Mouse (Mus musculus): ENCODE data around the gene Rpl10. TPM values are rescaled to one million over a fixed set of nuclear protein-coding genes. Genes with fewer than 3 reads are reported as not detected.

Rpl10 gene
- 1,229 to 1,534 TPM (median 1,358 TPM) in 3 replicates for total RNA-seq (2017)

DNA sequence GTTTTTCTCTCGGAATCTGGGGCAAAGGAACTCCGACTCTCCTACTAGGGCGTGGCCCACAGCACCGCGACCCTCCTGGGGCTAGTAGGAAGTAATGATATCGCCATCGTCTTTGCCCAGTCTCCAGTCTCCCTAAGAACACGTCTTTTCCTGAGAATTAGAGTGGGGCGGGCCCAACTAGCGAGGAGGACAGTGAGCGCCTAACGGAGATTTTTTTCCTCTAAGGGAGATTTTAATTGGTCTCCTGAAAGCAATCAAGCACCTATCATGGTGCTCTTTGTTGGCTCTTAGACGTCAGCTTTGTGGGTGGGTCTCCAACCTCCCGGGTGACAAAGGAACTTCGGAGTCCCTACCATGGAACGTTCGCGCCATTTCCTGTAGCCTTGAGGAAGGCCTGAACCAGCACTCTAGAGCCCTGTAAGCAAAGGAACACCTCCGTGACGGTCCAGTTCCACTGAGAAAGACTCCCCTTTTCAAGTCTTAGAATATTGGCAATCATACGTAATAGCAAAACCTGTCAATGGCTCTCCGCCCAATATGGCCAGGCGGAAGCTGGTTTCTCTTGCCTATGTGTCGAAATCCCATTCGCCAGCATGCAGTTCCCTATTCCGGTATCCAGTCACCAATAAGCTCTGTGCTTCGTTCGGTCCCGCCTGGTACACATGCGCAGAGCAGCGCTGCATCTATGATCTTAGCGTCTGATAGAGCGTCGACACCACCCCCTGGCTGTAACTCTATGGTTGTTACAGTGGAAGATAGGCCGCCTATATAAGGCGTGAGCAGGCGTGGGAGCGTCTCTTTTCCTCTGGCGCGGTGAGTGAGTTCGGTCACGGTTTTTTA lies at the start of gene Rpl10:
Rpl10 (plus strand) TSS at position 751 of the 840 bp plus-strand sequence.
- peak; percentile 92 for ATAC-seq (replicated peaks; ENCODE audit: insufficient number of reproducible peaks, low FRiP score, low TSS enrichment, poor library complexity, severe bottlenecking)

- ATAC-seq (replicated peaks; ENCODE audit: insufficient number of reproducible peaks, low FRiP score, low TSS enrichment, poor library complexity, severe bottlenecking), result no peak
These were observed 40.6 kb upstream of the Rpl10 start for GRCm38 (mm10) chrX:74230038-74230437.

- no peak for ATAC-seq (replicated peaks; ENCODE audit: insufficient number of reproducible peaks, low FRiP score, low TSS enrichment, poor library complexity, severe bottlenecking)
These were observed 37.4 kb upstream of the Rpl10 start for GRCm38 (mm10) chrX:74233196-74233595.

DNA sequence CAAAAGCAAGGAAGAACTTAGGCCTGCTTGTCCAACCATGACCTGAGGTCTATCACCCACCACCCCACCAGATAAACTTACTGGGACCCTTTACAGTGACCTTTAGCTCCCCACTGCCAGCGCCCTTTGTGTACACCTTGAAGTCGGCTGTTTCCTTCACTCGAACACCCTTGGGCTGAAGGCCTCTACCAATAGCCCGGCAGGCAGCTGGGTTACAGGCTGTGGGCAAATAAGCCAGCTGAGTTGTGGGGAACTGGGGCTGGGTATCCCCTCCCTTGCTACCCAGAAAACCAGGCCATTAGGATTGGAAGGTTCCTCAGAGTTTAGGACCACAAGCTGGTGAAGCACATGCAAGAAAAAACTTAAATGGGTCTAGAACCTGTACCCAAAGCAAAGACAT lies 30.3 kb upstream of the Rpl10 start:
- no peak for ATAC-seq (replicated peaks; ENCODE audit: insufficient number of reproducible peaks, low FRiP score, low TSS enrichment, poor library complexity, severe bottlenecking)

GRCm38 (mm10) chrX:74243396-74243795 lies 27.2 kb upstream of the Rpl10 start:
- ATAC-seq (replicated peaks; ENCODE audit: insufficient number of reproducible peaks, low FRiP score, low TSS enrichment, poor library complexity, severe bottlenecking), result peak; percentile 26; the same call in 1 of the 2 replicates

DNA sequence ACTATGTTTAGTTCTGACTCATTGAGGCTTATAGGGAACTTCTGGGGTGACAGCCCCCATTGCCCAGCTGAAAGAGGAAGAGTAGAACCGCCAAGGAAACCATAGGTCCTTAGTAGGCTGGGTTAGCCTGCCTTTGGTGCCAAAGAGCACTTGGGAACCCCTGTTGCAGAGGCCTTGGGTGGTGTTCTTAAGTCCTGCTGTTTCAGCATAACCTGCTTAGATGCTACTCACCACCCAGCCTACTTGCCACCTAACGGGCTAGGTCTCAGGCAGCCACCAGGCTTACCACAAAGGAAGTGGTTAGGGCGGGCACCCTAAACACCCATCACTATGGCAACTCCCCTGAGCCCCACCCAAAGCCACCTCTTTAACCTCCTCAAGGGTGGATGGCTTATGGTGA lies 26.8 kb upstream of the Rpl10 start:
- ATAC-seq (replicated peaks; ENCODE audit: insufficient number of reproducible peaks, low FRiP score, low TSS enrichment, poor library complexity, severe bottlenecking), result peak; percentile 56

DNA sequence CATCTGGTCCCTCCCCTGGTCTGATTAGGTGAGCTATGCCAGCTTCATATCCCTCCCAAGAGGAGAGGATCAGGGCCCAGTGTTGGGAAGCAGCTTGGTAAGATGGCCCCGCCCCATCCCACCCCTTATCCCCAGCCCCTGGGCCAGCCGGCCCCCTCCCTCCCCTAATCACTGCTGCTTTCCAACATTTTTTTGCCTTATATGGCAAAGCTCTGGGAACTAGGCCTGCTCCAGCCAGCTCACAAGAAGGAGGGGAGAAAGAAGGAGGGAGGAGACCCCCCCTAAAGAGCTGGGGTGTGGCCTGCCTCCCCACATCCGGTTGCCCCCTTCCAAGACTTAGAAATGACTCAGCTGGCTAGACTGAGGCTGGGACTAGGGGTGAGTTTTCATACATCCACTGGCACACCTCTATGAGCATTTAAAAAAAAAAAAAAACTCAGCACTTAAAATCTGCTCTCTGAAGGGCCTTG lies 26.0 kb upstream of the Rpl10 start:
- no peak for ATAC-seq (replicated peaks; ENCODE audit: insufficient number of reproducible peaks, low FRiP score, low TSS enrichment, poor library complexity, severe bottlenecking)

DNA sequence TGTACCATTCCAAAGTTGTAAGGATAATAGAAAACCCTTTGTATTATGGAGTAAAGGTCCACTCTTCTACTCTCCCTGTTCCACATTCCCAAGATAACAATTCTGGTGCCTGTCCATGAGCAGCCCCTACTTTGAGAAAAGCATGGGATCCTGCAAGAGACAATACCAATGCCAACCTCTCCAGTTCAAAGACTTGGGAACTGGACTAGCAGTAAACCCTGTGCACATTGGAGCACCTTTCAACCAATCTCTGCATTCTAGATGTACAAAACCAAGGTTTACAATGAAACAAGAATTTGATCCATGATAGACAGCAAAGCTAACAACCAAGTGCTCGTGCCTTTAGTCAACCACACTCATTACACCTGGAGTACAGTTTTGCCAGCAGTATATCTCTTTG lies 25.5 kb upstream of the Rpl10 start:
- no peak for ATAC-seq (replicated peaks; ENCODE audit: insufficient number of reproducible peaks, low FRiP score, low TSS enrichment, poor library complexity, severe bottlenecking)

GRCm38 (mm10) chrX:74245687-74246086 lies 24.9 kb upstream of the Rpl10 start:
- ATAC-seq (replicated peaks; ENCODE audit: insufficient number of reproducible peaks, low FRiP score, low TSS enrichment, poor library complexity, severe bottlenecking), result no peak

DNA sequence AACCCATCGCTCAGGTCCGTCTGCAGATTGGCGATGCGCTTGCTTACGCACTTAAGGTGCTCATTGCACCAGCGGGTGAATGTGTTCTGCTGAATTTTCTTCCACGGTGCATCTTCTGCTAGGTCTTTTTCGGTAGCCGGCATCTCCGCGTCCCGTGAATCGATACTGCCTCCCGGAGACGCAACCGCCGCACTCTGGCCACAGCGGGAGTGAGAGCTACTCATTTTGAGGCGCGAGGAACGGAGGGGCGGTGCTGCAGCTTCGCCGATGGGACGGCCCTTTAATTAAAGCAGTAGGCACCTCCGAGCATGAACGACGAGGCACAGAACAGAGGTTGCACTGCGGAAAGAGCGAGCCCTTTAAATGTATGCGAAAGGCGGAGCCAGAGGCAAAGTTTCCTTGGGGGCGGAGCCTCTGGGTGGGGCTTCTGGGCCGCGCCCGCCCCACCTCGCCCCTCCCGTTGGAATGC lies 24.4 kb upstream of the Rpl10 start:
- peak; percentile 41 for ATAC-seq (replicated peaks; ENCODE audit: insufficient number of reproducible peaks, low FRiP score, low TSS enrichment, poor library complexity, severe bottlenecking)

GRCm38 (mm10) chrX:74246693-74247092 lies 23.9 kb upstream of the Rpl10 start:
- ATAC-seq (replicated peaks; ENCODE audit: insufficient number of reproducible peaks, low FRiP score, low TSS enrichment, poor library complexity, severe bottlenecking), result no peak

DNA sequence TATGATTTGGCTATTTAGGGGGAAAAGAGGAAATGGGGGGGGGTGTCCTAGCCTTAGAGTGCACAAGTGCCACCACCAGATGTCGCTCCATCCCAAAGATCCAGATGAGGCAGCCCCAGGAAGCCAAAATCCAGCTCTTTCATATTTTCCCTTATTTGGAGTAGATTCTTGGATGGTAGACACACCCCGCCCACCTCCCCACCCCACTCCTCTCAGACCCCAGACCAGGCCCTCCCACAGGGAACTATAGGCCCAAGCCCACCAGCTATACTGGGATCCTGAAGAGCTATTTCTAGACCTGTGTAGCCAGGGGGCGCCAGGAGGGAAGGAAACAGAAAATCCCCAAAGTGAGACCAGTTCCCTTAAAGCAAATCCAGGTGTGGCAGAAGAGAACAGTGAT lies 22.0 kb upstream of the Rpl10 start:
- no peak for ATAC-seq (replicated peaks; ENCODE audit: insufficient number of reproducible peaks, low FRiP score, low TSS enrichment, poor library complexity, severe bottlenecking)

DNA sequence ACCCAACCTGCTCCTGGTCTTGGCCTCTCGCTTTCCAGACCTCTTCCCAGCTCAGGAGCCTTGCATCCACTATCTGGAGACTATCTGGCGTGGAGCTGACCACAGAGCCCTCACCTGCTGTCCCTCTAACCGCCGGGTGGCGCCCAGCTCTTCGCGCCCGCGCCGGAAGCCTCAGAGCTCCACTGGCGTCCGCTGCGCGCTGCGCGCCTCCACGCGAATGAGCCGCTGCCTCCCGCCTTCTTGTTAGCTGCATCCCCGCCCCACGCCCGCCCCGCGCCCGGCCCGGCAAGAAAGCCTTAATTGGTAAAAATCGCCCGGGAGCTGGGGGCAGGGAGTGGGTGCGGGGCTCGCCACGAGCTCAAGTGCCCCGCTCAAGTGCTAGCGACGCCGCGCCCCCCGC lies 21.0 kb upstream of the Rpl10 start, which contains the start of gene Flna:
Flna (minus strand) TSS at position 206 of the 400 bp plus-strand sequence.
- no peak for ATAC-seq (replicated peaks; ENCODE audit: insufficient number of reproducible peaks, low FRiP score, low TSS enrichment, poor library complexity, severe bottlenecking)

- peak; percentile 88 for ATAC-seq (replicated peaks; ENCODE audit: insufficient number of reproducible peaks, low FRiP score, low TSS enrichment, poor library complexity, severe bottlenecking)
These were observed 16.3 kb upstream of the Rpl10 start, which contains the start of gene Emd for GRCm38 (mm10) chrX:74254153-74254887. TSS of gene Emd (plus strand) at chrX:74254687.

- ATAC-seq (replicated peaks; ENCODE audit: insufficient number of reproducible peaks, low FRiP score, low TSS enrichment, poor library complexity, severe bottlenecking), result no peak
These were observed 15.6 kb upstream of the Rpl10 start for GRCm38 (mm10) chrX:74254888-74255565.

DNA sequence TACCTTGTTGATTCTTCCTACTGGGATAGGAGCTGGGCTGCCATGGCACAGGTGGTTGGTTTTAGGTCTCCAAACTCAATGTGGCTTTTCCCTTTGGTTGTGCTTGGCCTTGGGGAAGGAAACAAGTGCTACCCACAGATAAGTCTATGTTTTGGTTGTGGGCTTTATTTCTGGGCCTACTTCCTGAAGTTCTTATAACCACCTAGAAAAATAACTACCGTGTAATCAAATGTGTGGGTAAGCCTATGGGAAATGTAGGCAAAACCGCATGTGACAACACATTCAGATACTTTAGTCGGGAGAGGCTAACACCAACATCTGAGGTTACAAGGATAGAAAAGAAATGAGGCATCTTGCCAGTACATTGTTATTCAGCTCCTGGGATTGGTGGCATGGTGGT lies 12.9 kb upstream of the Rpl10 start:
- ATAC-seq (replicated peaks; ENCODE audit: insufficient number of reproducible peaks, low FRiP score, low TSS enrichment, poor library complexity, severe bottlenecking), result no peak

GRCm38 (mm10) chrX:74269736-74270061 lies 913 bp upstream of the Rpl10 start:
- peak; percentile 33; the same call in 1 of the 2 replicates for ATAC-seq (replicated peaks; ENCODE audit: insufficient number of reproducible peaks, low FRiP score, low TSS enrichment, poor library complexity, severe bottlenecking)

- ATAC-seq (replicated peaks; ENCODE audit: insufficient number of reproducible peaks, low FRiP score, low TSS enrichment, poor library complexity, severe bottlenecking), result peak; percentile 19; the same call in 1 of the 2 replicates
These were observed 415 bp downstream of the Rpl10 start for GRCm38 (mm10) chrX:74270902-74271551.

Measured in monocyte, adult 5-6 weeks (primary cell).